Mouse (Mus musculus) forebrain, embryonic 15.5 days (tissue): ENCODE measurements around the gene Wdfy4. TPM values are rescaled to one million over a fixed set of nuclear protein-coding genes. Genes with fewer than 3 reads are reported as not detected.

Source experiments
- ATAC-seq: fragments of 200-750 bp; cut with Nextera tagmentation; replicated peaks from 2 replicates; pipeline ENCODE4 v1.8.0; 2017; ENCODE audit warnings: mild to moderate bottlenecking, moderate TSS enrichment, moderate library complexity
- H3K27ac ChIP-seq: fragments of 300-500 bp; sonication (generic); replicated peaks from 2 replicates; pipeline ENCODE4 v1.5.1; 2015; ENCODE audit warnings: mild to moderate bottlenecking, inconsistent platforms
- H3K27me3 ChIP-seq: fragments of 300-500 bp; sonication (generic); 2 replicates; pipeline ENCODE4 v1.6.1; 2015; ENCODE audit warnings: inconsistent platforms
- H3K36me3 ChIP-seq: fragments of 300-500 bp; sonication (generic); 2 replicates; pipeline ENCODE4 v1.6.1; 2015; ENCODE audit warnings: mild to moderate bottlenecking, inconsistent platforms
- H3K4me1 ChIP-seq: fragments of 300-500 bp; sonication (generic); 2 replicates; pipeline ENCODE4 v1.6.1; 2015; ENCODE audit warnings: inconsistent platforms
- H3K4me2 ChIP-seq: fragments of 300-500 bp; sonication (generic); replicated peaks from 2 replicates; pipeline ENCODE4 v1.6.1; 2015; ENCODE audit warnings: mild to moderate bottlenecking, inconsistent platforms
- H3K4me3 ChIP-seq: fragments of 300-500 bp; sonication (generic); 2 replicates; pipeline ENCODE4 v1.5.1; 2015; ENCODE audit warnings: mild to moderate bottlenecking, inconsistent platforms
- H3K9ac ChIP-seq: fragments of 300-500 bp; sonication (generic); replicated peaks from 2 replicates; pipeline ENCODE4 v1.6.1; 2015; ENCODE audit warnings: mild to moderate bottlenecking, inconsistent platforms
- H3K9me3 ChIP-seq: fragments of 300-500 bp; sonication (generic); 2 replicates; pipeline ENCODE4 v1.6.1; 2016; ENCODE audit warnings: inconsistent platforms
- WGBS: fragments of 180-500 bp; shearing (Covaris S2); methylation state at CpG from one replicate; pipeline ENCODE4 v1.1.7; 2015; ENCODE audit warnings: mixed read lengths; 5-methylcytosine and 5-hydroxymethylcytosine counted together
- polyA plus RNA-seq: library from polyadenylated mRNA; unstranded; fragments of >200 nt; fragmentation: Nextera tagmentation; extraction: Ambion mirVana; gene quantifications from 2 replicates; pipeline ENCODE4 v1.2.1, GENCODE M21; 2015

The Wdfy4 gene
- polyA plus RNA-seq, 1 experiment from 2014 or later = 0.23 TPM

DNA sequence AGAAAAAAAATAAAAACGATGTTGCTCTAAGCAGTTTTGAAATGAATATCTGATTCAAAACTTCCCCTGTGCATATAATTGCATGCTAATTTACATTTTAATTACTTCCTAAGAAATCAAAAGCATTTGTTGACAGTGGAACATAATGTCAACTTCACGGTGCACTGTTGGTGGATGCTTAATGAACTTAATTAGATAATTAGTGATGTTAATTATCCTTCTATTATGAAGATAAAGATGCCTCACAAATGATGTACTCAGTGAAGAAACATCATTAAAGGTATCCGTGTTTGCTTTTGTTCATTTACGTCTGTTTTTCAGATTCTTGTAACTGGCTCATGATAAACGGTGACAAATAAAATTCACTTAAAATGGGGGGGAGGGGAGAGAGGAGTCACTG is 122.3 kb downstream of the Wdfy4 start:
- no peaks in the 10 kb centered on the region for H3K9me3 ChIP-seq
- H3K4me2 ChIP-seq = no peak overlapping the region
- ATAC-seq = no peak
- no peak overlapping the region for H3K27ac ChIP-seq
- H3K27me3 ChIP-seq = peaks cover 3% of the 10 kb centered on the region; the same call in 1 of the 2 replicates
- H3K36me3 ChIP-seq = no peaks in the 10 kb centered on the region
- 0 out of 2 replicates have a peak, but pooled peaks cover 3% of the 10 kb centered on the region for H3K4me1 ChIP-seq
- WGBS = 17% methylated on average over 5 of the region's 5 CpGs
- no peak overlapping the region for H3K4me3 ChIP-seq
- H3K9ac ChIP-seq = no peak overlapping the region

DNA sequence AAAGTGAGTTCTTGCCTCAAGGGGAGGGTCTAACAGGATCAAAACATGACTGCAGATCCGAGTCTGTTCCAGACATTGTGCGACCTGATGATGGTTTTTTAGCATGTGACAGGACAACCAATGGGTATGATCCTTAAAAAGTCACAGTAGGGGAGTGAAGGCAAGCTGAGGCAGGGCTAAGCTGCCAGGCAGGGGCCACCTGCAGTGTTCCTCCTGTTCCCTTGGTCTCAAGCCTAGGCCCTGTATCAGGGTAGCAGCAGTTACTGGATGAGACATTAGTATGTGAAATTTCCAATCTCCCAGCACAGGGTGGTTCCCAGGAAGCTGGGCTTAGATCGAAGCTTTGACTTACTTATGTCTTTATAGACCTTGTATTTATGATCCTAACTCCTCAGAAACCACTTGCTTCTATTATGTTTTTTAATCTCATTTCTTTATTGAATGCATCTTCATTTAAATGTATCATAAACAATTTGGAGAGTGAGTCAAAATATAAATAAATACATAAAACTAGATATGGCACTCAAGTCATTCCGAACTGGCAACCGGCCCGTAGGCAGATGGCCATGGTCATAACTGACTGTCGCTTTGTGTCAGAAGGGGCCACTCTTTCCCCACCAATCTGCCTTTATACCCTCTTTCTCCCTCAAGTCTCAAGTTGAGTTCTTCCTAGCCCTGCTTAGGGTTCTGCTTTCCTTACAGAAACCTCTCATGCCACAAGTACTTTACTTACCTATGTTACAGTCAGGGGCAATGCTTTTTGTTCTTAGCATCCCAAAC is 126.2 kb downstream of the Wdfy4 start:
- H3K4me2 ChIP-seq = no peak overlapping the region
- no peak overlapping the region for H3K27ac ChIP-seq
- 0 out of 2 replicates have a peak, but pooled peaks cover 3% of the 10 kb centered on the region for H3K4me1 ChIP-seq
- H3K9ac ChIP-seq = no peak overlapping the region
- H3K9me3 ChIP-seq = no peaks in the 10 kb centered on the region
- WGBS = 91% methylated on average over 7 of the region's 7 CpGs
- no peak overlapping the region for H3K4me3 ChIP-seq
- H3K36me3 ChIP-seq = no peaks in the 10 kb centered on the region
- ATAC-seq = no peak
- no peaks in the 10 kb centered on the region for H3K27me3 ChIP-seq

DNA sequence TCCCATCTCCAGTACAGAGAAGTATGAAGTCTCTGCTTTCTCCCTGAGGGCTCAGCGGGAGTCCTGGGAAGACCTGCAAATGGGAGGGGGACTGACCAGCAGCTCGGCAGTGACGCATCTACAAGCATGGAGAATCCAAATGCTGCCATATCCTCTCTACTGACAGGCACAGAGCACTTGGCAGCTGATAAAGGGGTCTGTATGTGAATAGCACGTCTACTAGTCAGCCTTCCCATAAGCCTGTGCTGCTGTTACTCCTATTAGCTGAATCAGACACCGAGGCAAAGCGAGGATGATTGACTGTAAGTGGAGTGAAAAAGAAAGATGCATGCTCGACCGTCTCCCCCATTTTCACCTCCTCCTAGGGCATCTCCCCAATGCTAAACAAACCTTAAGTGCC is 131.9 kb downstream of the Wdfy4 start:
- H3K4me2 ChIP-seq = no peak overlapping the region
- peaks cover 5% of the 10 kb centered on the region for H3K4me1 ChIP-seq
- no peaks in the 10 kb centered on the region for H3K9me3 ChIP-seq
- no peak overlapping the region for H3K4me3 ChIP-seq
- no peak overlapping the region for H3K9ac ChIP-seq
- WGBS = 40% methylated on average over 8 of the region's 8 CpGs
- no peaks in the 10 kb centered on the region for H3K36me3 ChIP-seq
- no peaks in the 10 kb centered on the region for H3K27me3 ChIP-seq
- H3K27ac ChIP-seq = no peak overlapping the region
- ATAC-seq = no peak

DNA sequence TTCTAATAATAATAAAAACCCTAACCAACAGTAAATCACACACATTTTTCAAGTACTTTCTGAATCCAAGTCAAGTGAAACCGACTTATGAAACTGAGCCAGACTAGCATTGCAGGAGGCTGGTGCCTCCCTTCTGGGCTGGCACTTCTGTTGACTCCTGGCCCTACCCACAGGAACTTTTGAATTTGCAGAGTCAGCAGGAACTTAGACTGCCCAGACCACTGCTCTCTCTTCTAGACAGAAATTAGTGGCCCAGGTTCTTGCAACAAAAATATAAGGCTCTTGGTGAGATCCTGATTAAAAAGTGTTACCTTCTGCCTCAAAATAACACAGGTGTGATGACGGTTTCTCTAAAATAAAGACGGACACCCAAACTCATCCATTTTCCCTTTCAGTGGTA is 140.1 kb downstream of the Wdfy4 start:
- H3K36me3 ChIP-seq = no peaks in the 10 kb centered on the region
- H3K4me3 ChIP-seq = no peak overlapping the region
- no peak overlapping the region for H3K9ac ChIP-seq
- 94% methylated on average over 3 of the region's 3 CpGs for WGBS
- H3K27ac ChIP-seq = no peak overlapping the region
- H3K27me3 ChIP-seq = no peaks in the 10 kb centered on the region
- H3K4me2 ChIP-seq = no peak overlapping the region
- no peaks in the 10 kb centered on the region for H3K9me3 ChIP-seq
- no peak for ATAC-seq
- no peaks in the 10 kb centered on the region for H3K4me1 ChIP-seq

DNA sequence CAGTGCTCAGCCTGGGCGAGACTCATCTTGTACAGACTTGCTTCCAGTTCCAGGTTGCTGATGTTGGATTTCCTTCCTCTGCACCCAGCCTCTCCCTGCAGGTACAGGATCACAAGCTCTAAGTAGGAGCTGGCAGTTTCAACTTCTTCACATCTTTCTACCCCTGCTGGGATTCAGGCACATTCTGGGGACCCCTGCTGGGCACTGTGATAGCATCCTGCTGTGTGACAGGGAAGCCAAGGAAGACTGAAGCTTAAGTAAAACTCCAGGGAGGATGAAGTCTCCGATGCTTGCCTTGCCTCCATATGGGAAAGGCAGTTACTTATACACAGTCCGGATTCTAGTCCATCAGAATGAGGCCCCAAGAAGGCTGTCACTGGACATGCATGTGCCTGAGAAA is 148.5 kb downstream of the Wdfy4 start:
- Histone ChIP-seq H3K4me3 (no peak overlapping the region), H3K9ac (no peak overlapping the region), H3K9me3 (no peaks in the 10 kb centered on the region), H3K4me2 (no peak overlapping the region), H3K27me3 (no peaks in the 10 kb centered on the region), H3K4me1 (no peaks in the 10 kb centered on the region), H3K27ac (no peak overlapping the region), H3K36me3 (no peaks in the 10 kb centered on the region)
- ATAC-seq = no peak
- 50% methylated on average over 3 of the region's 3 CpGs for WGBS

DNA sequence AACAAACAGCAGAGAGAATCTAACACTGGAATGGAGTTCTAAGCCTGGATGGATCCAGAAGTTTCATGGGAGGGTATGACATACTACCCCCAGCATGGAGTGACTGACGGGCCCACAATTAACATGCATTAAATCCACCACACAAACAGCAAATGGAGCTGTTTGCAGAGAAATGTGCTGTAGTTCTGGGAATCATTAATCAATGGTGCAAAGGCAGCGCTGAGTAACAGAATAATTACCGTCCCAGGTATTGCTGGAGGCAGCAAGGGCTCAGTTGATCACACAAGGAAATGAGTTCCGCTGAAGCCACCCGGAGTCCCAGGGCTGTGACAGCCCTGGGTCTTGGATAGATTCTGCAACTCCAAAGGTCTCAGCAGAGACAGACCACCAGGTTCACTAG is 149.9 kb downstream of the Wdfy4 start:
- no peak overlapping the region for H3K9ac ChIP-seq
- H3K36me3 ChIP-seq = no peaks in the 10 kb centered on the region
- H3K4me1 ChIP-seq = no peaks in the 10 kb centered on the region
- no peak for ATAC-seq
- H3K27ac ChIP-seq = no peak overlapping the region
- H3K4me3 ChIP-seq = no peak overlapping the region
- H3K27me3 ChIP-seq = no peaks in the 10 kb centered on the region
- no peaks in the 10 kb centered on the region for H3K9me3 ChIP-seq
- H3K4me2 ChIP-seq = no peak overlapping the region
- WGBS = 57% methylated on average over 5 of the region's 5 CpGs

DNA sequence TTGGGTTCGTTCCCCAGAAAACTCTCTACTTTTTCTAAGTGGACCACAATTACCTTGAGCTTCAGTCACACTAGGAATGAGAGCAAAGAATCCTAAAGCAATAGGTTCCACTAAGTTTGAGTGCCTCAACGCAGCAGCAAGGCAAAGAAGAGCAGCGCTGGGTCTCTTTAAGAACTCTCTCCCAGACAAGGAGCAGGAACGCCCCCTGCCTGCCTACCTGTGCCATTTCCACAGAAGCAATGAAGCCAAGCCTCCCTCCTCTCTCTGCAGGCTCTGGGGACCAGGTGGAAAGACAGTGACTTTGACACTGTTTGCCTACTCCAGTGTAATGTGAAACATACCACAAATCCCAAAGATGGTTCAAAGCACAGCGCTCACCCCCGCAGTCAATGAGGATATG is 151.9 kb downstream of the Wdfy4 start:
- Histone ChIP-seq H3K4me2 (no peak overlapping the region), H3K4me3 (no peak overlapping the region), H3K9ac (no peak overlapping the region), H3K4me1 (no peaks in the 10 kb centered on the region), H3K36me3 (no peaks in the 10 kb centered on the region), H3K9me3 (no peaks in the 10 kb centered on the region), H3K27me3 (no peaks in the 10 kb centered on the region), H3K27ac (no peak overlapping the region)
- no peak for ATAC-seq
- 41% methylated on average over 6 of the region's 6 CpGs for WGBS

DNA sequence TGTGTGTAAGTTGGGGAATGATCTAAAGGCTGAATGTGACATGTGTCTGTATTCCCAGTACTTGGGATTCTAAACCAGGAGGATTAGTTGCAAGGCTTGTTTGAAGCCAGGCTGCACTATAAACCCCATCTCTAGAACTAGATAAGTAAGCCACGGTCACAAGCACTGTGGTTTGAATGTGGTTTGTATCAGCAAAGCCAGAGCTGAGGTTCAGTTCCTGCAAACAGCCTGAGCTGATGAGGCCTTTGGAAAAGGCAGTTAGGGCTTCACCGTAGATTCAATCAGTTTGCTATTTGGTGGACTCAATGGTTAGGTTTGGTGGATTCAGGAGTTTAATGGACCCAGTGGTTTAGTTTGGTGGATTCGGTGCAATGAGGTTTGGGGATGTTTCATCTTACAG is 154.5 kb downstream of the Wdfy4 start:
- 66% methylated on average over 3 of the region's 3 CpGs for WGBS
- no peak for ATAC-seq
- no peaks in the 10 kb centered on the region for H3K9me3 ChIP-seq
- H3K4me1 ChIP-seq = no peaks in the 10 kb centered on the region
- H3K9ac ChIP-seq = no peak overlapping the region
- no peak overlapping the region for H3K4me2 ChIP-seq
- no peak overlapping the region for H3K4me3 ChIP-seq
- no peak overlapping the region for H3K27ac ChIP-seq
- no peaks in the 10 kb centered on the region for H3K36me3 ChIP-seq
- no peaks in the 10 kb centered on the region for H3K27me3 ChIP-seq

DNA sequence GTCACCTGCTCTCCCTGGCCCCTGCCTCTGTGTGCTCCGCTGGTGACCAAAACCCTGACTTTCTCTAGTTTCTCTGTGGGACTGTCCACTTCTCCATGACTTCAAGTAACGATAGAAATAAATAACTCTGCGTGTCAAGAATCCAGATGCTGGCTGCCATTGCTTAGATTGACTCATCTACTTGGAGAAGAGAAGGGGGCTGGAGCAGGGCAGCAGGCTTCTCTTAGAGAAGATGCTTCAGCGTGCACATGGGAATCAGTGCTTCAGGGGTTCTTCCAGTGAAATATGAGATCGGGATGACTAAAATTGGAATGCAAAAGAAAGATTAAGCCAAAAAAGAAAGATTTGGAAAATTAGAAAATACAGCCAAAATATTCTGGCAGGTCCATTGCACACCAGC is 165.7 kb downstream of the Wdfy4 start:
- Histone ChIP-seq H3K36me3 (no peaks in the 10 kb centered on the region), H3K4me1 (no peaks in the 10 kb centered on the region), H3K4me3 (no peak overlapping the region), H3K9ac (no peak overlapping the region), H3K27ac (no peak overlapping the region), H3K27me3 (no peaks in the 10 kb centered on the region), H3K4me2 (no peak overlapping the region), H3K9me3 (no peaks in the 10 kb centered on the region)
- 79% methylated on average over 5 of the region's 5 CpGs for WGBS
- ATAC-seq = no peak

DNA sequence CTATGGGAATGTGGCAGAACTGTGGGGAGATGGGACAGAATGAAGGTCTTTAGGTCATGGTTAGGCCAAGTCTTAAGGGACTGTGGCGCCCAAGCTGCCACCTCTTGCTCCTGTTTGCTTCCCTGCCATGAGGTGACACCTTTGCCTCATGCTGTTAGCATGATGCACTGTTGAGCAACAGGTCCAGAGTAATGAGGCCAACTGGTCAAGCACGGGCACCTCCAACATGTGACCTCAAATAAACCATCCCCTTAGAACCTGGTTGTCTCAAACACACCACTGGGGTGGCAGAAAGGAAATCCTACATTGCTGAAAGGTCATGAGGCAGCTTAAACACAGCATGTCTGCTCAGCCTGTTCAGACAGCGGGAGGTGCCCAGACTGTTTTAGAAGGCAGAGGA is 166.3 kb downstream of the Wdfy4 start:
- H3K9ac ChIP-seq = no peak overlapping the region
- ATAC-seq = no peak
- H3K27me3 ChIP-seq = no peaks in the 10 kb centered on the region
- H3K9me3 ChIP-seq = no peaks in the 10 kb centered on the region
- H3K36me3 ChIP-seq = no peaks in the 10 kb centered on the region
- no peak overlapping the region for H3K4me3 ChIP-seq
- no peak overlapping the region for H3K27ac ChIP-seq
- no peak overlapping the region for H3K4me2 ChIP-seq
- H3K4me1 ChIP-seq = no peaks in the 10 kb centered on the region
- 90% methylated on average over 3 of the region's 3 CpGs for WGBS

DNA sequence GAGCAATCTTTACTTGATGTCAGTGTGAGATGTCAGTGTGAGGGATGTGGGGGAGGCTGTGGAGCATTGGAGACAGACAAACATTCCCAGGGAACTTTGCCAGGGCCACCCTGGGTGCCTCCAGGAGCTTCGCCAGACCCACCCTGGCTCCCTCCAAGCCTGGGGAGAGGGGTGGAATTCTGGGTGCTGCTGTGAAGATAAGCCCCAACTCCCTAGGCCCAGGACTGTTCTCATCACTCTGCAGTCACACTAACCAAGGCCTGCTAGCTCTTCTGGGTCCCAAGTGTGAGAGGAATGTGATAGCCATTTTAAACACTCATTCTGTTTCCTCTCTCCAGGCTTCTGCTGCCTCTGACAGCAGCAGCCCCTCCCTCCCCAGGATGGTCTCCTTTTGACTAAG is 177.7 kb downstream of the Wdfy4 start:
- WGBS = 90% methylated on average over 1 of the region's 1 CpGs
- no peak overlapping the region for H3K9ac ChIP-seq
- no peak for ATAC-seq
- no peaks in the 10 kb centered on the region for H3K9me3 ChIP-seq
- H3K27me3 ChIP-seq = no peaks in the 10 kb centered on the region
- H3K36me3 ChIP-seq = no peaks in the 10 kb centered on the region
- no peak overlapping the region for H3K27ac ChIP-seq
- H3K4me1 ChIP-seq = no peaks in the 10 kb centered on the region
- H3K4me3 ChIP-seq = no peak overlapping the region
- no peak overlapping the region for H3K4me2 ChIP-seq

DNA sequence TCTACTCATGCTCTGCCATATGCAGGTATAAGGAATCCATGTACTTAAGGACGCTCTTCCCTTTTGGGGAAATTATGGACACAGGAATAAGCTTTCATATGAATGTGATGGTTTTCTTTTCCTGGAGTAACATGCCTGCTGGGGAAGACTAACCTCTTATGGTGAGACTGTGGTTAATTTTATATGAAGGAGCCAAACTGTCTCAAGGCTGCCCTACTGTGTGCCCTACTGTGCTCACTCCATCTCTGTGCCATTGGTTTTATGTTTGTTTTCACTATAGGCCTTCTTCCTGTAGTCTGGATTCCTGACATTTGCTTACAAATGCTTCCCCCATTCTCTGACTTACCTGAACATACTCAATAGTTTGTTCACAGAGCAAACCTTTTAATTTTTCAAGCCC is 180.2 kb downstream of the Wdfy4 start:
- Histone ChIP-seq H3K27me3 (no peaks in the 10 kb centered on the region), H3K27ac (no peak overlapping the region), H3K9me3 (no peaks in the 10 kb centered on the region), H3K9ac (no peak overlapping the region), H3K36me3 (no peaks in the 10 kb centered on the region), H3K4me2 (no peak overlapping the region), H3K4me3 (no peak overlapping the region), H3K4me1 (peaks cover 6% of the 10 kb centered on the region)
- no peak for ATAC-seq
- WGBS = 98% methylated on average over 1 of the region's 1 CpGs
